Mouse (Mus musculus) urinary bladder, adult 2 months (tissue): ENCODE data around the gene Vmn1r116. TPM values are rescaled to one million over a fixed set of nuclear protein-coding genes. Genes with fewer than 3 reads are reported as not detected.
"Not testable (repeated sequence)": the region's sequence is repeated elsewhere in the genome, so short reads cannot be mapped to it uniquely, and the experiment has no call there.

Source experiments
- DNase-seq: peaks from one replicate; pipeline ENCODE4 v3.0.0; 2022; ENCODE audit warnings: low spot score
- polyA plus RNA-seq: library from polyadenylated mRNA; depleted of rRNA; stranded (reverse); fragments of >200 nt; gene quantifications from 2 replicates; pipeline ENCODE4 v1.2.3, GENCODE M21; 2012; rRNA removed

Gene Vmn1r116
- not detected in 2 replicates for polyA plus RNA-seq

DNA sequence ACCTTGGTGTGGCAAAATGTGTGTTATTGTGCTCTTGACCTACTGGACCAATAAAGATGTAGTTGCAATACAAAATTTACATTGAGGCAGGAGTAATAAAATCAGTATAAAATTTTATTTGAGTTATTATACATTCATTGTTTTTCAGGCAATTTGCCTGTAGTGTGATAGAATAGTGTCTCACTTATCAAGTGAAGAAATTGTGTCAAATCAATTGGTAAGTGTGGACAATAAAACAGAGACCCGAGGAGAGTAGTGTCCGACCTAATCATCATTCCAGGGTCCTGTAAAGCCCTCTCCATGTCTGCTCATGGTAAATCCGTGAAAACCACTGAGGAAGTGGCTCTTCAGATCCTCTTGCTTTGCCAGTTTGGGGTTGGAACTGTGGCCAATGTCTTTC lies at the start of gene Vmn1r116:
TSS of gene Vmn1r116 (plus strand) at position 301 of the 400 bp plus-strand sequence.
- not testable (repeated sequence) for DNase-seq

DNA sequence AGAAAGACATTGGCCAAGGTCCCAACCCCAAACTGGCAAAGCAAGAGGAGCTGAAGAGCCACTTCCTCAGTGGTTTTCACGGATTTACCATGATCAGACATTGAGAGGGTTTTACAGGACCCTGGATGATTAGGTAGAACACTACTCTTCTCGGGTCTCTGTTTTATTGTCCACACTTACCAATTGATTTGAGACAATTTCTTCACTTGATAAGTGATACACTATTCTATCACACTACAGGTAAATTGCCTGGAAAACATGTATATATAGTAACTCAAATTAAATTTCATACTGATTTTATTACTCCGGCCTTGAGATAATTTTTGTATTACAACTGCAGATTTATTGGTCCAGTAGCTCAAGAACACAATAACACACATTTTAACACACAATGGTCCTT lies 27.2 kb upstream of the Vmn1r116 start, which contains the start of gene Vmn1r115:
TSS of gene Vmn1r115 (minus strand) at position 101 of the 400 bp plus-strand sequence.
- DNase-seq = not testable (repeated sequence)

DNA sequence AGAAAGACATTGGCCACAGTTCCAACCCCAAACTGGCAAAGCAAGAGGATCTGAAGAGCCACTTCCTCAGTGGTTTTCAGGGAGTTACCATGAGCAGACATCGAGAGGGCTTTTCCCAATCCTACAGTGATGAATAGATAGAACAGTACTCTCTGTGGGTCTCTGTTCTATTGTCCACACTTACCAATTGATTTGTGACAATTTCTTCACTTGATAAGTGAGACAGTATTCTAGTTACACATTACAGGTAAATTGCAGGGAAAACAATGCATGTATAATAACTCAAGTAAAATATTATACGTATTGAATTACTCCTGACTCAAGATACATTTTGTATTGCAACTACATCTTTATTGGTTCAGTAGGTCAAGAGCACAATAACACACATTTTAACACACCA lies 12.0 kb downstream of the Vmn1r116 start, which contains the start of gene Vmn1r117:
TSS of gene Vmn1r117 (minus strand) at position 101 of the 400 bp plus-strand sequence.
- not testable (repeated sequence) for DNase-seq

DNA sequence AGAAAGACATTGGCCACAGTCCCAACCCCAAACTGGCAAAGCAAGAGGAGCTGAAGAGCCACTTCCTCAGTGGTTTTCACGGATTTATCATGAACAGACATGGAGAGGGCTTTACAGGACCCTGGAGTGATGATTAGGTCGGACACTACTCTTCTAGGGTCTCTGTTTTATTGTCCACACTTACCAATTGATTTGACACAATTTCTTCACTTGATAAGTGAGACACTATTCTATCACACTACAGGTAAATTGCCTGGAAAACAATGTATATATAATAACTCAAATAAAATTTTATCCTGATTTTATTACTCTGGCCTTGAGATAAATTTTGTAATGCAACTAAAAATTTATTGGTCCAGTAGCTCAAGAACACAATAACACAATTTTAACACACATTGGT lies 40.2 kb downstream of the Vmn1r116 start, which contains the start of gene Vmn1r118:
TSS of gene Vmn1r118 (minus strand) at position 101 of the 400 bp plus-strand sequence.
- DNase-seq = not testable (repeated sequence)

Other genes starting within 250 kb of the Vmn1r116 start
- gene Vmn1r107, start 203.3 kb upstream of the Vmn1r116 start, polyA plus RNA-seq = not detected in 2 replicates
- not detected in 2 replicates for gene Vmn1r111, start 169.0 kb upstream of the Vmn1r116 start, polyA plus RNA-seq
- gene Gm10668, start 141.6 kb upstream of the Vmn1r116 start, polyA plus RNA-seq = not detected in 2 replicates
- gene Vmn1r112, start 101.1 kb upstream of the Vmn1r116 start, polyA plus RNA-seq = not detected in 2 replicates
- gene Vmn1r113, start 85.0 kb upstream of the Vmn1r116 start, polyA plus RNA-seq = not detected in 2 replicates
- not detected in 2 replicates for gene Vmn1r114, start 60.1 kb upstream of the Vmn1r116 start, polyA plus RNA-seq
- gene Vmn1r115, start 27.3 kb upstream of the Vmn1r116 start, polyA plus RNA-seq = not detected in 2 replicates
- gene Vmn1r117, start 11.9 kb downstream of the Vmn1r116 start, polyA plus RNA-seq = not detected in 2 replicates
- gene Vmn1r118, start 40.1 kb downstream of the Vmn1r116 start, polyA plus RNA-seq = not detected in 2 replicates
- not detected in 2 replicates for gene Vmn1r119, start 140.2 kb downstream of the Vmn1r116 start, polyA plus RNA-seq
- gene Vmn1r120, start 181.5 kb downstream of the Vmn1r116 start, polyA plus RNA-seq = not detected in 2 replicates
- not detected in 2 replicates for gene Vmn1r121, start 226.3 kb downstream of the Vmn1r116 start, polyA plus RNA-seq